Mouse (Mus musculus) erythroblast, adult 5-6 weeks (primary cell): ENCODE results near the gene 2510009E07Rik. TPM values are rescaled to one million over a fixed set of nuclear protein-coding genes. Genes with fewer than 3 reads are reported as not detected.
"Not testable (repeated sequence)": the region's sequence is repeated elsewhere in the genome, so short reads cannot be mapped to it uniquely, and the experiment has no call there.

Experiments used
- ATAC-seq: replicated peaks from 2 replicates; pipeline ENCODE4 v1.8.0; 2016; ENCODE audit warnings: moderate number of reproducible peaks, mild to moderate bottlenecking, moderate TSS enrichment, inconsistent platforms; ENCODE audit not compliant: poor library complexity, low FRiP score, severe bottlenecking
- total RNA-seq, 2 experiments: library from RNA; stranded (forward) in 1 of 2; stranded (reverse) in 1 of 2; fragments of 150-400 nt in 1 of 2; fragments of 200-764, 138-1000 nt in 1 of 2; gene quantifications; 2 replicates each; pipeline versions ENCODE4 v1.2.3 to v1.2.4; 2015 to 2017; ENCODE audit warnings: low replicate concordance in 2 of 2

2510009E07Rik gene
- total RNA-seq, 2 experiments from 2014 or later = 1.1 to 1.3 TPM

GRCm38 (mm10) chr16:21689141-21689540, 5.3 kb downstream of the 2510009E07Rik start:
- no peak for ATAC-seq

GRCm38 (mm10) chr16:21687406-21687805, 7.1 kb downstream of the 2510009E07Rik start:
- ATAC-seq = no peak

- no peak for ATAC-seq
These were observed 17.7 kb downstream of the 2510009E07Rik start for GRCm38 (mm10) chr16:21676791-21677190.

GRCm38 (mm10) chr16:21673651-21674050, 20.8 kb downstream of the 2510009E07Rik start:
- not testable (repeated sequence) for ATAC-seq

- ATAC-seq = not testable (repeated sequence)
These were observed 21.4 kb downstream of the 2510009E07Rik start for GRCm38 (mm10) chr16:21673046-21673445.

- ATAC-seq = no peak
These were observed 22.6 kb downstream of the 2510009E07Rik start for GRCm38 (mm10) chr16:21671878-21672277.

GRCm38 (mm10) chr16:21665423-21665986, 29.0 kb downstream of the 2510009E07Rik start:
- ATAC-seq = no peak

GRCm38 (mm10) chr16:21664633-21665363, 29.7 kb downstream of the 2510009E07Rik start:
- no peak for ATAC-seq

GRCm38 (mm10) chr16:21655961-21656360, 38.5 kb downstream of the 2510009E07Rik start:
- no peak for ATAC-seq

- ATAC-seq = no peak
These were observed 39.2 kb downstream of the 2510009E07Rik start for GRCm38 (mm10) chr16:21655291-21655690.

- no peak for ATAC-seq
These were observed 40.1 kb downstream of the 2510009E07Rik start for GRCm38 (mm10) chr16:21654384-21654783.

GRCm38 (mm10) chr16:21653151-21653550, 41.3 kb downstream of the 2510009E07Rik start:
- ATAC-seq = no peak

GRCm38 (mm10) chr16:21651161-21651560, 43.3 kb downstream of the 2510009E07Rik start:
- ATAC-seq = no peak

- ATAC-seq = no peak
These were observed 44.2 kb downstream of the 2510009E07Rik start for GRCm38 (mm10) chr16:21650289-21650688.

- no peak for ATAC-seq
These were observed 45.7 kb downstream of the 2510009E07Rik start for GRCm38 (mm10) chr16:21648800-21649199.

GRCm38 (mm10) chr16:21646496-21646895, 48.0 kb downstream of the 2510009E07Rik start:
- no peak for ATAC-seq

GRCm38 (mm10) chr16:21645915-21646314, 48.5 kb downstream of the 2510009E07Rik start:
- ATAC-seq = no peak

GRCm38 (mm10) chr16:21644574-21644973, 49.9 kb downstream of the 2510009E07Rik start:
- ATAC-seq = no peak

GRCm38 (mm10) chr16:21644066-21644561, 50.4 kb downstream of the 2510009E07Rik start:
- no peak for ATAC-seq

- no peak for ATAC-seq
These were observed 50.8 kb downstream of the 2510009E07Rik start for GRCm38 (mm10) chr16:21643621-21644041.

GRCm38 (mm10) chr16:21642906-21643305, 51.6 kb downstream of the 2510009E07Rik start:
- ATAC-seq = no peak
